Comparison of ENCODE assay signal across 28 mouse cellular contexts in the genomic region with DNA sequence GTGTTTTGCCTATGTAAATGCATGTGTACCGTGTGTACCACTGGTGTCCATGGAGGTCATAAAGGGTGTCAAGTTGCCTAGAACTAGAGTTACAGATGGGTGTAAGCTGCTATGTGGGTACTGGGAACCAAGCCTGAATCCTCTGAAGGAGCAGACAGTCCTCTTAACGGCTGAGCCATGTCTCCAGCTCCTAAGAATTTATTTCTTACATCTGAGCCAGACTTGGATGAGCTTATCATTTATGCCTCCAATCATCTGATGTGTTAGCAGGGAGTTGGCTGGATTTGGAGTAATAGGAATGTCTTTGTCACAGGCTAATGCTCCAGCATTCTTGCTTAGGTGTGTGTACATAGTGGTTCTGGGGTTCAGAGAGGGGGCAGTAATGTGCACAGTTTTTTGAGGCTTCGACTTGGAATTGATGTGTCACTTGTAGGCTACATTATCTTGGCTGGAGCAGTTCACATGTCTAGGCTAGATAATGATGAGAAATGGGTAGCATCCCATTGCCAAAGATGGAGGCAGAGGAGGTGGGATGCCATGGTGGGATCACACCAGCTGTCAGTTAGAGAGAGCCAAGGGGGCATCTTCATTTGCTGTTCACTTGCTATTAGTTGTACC. TPM values are rescaled to one million over a fixed set of nuclear protein-coding genes. Genes with fewer than 3 reads are reported as not detected.
DNase-seq lines count a peak whose midpoint lies in the region; ATAC-seq and TF ChIP-seq lines count a peak whose summit lies in the region.
"Had no signal": no experiment of that assay in that cellular context is flagged by ENCODE, and none has a peak within 500 bp of the region (broad histone marks: within the 10 kb centered on the region; RNA-seq: fewer than 3 reads in every experiment).

No protein-coding gene starts in this region.

- H3K4me1 ChIP-seq in forebrain, embryonic 14.5 days (ENCODE audit: control insufficient read depth, insufficient read depth, low read length), result no peaks in the 10 kb centered on the region
- no peaks in the 10 kb centered on the region for H3K4me1 ChIP-seq in forebrain, embryonic 11.5 days (replicated peaks; ENCODE audit: control insufficient read depth, insufficient read depth, low read length)
- no peaks in the 10 kb centered on the region for H3K4me1 ChIP-seq in lung, postnatal 0 days (ENCODE audit: insufficient read depth, low read depth, low read length)
- peaks cover 17% of the 10 kb centered on the region for H3K4me1 ChIP-seq in lung, adult 2 months (ENCODE audit: control insufficient read depth, insufficient read depth, low read length)
- peaks cover 59% of the 10 kb centered on the region for H3K4me1 ChIP-seq in liver, embryonic 13.5 days (replicated peaks)
- H3K4me1 ChIP-seq: hindbrain, embryonic 10.5 days; limb, embryonic 13.5 days; lung, embryonic 15.5 days; midbrain, embryonic 13.5 days had no signal

- TF ChIP-seq POLR2A in lung, adult 2 months (IDR thresholded peaks at IDR 0.05; ENCODE audit: borderline replicate concordance, extremely low read depth, low read depth, low read length), result no peak

- no peaks in the 10 kb centered on the region for H3K36me3 ChIP-seq in forebrain, embryonic 14.5 days (ENCODE audit: control insufficient read depth, insufficient read depth, low read length)
- H3K36me3 ChIP-seq in forebrain, embryonic 11.5 days (ENCODE audit: control insufficient read depth, insufficient read depth, low read length), result no peaks in the 10 kb centered on the region
- H3K36me3 ChIP-seq in lung, postnatal 0 days (ENCODE audit: insufficient read depth, low read length), result peaks cover 35% of the 10 kb centered on the region; the same call in 1 of the 2 replicates
- peaks cover 99% of the 10 kb centered on the region for H3K36me3 ChIP-seq in liver, embryonic 13.5 days
- H3K36me3 ChIP-seq: midbrain, embryonic 13.5 days had no signal

- H3K9ac ChIP-seq in forebrain, embryonic 14.5 days (ENCODE audit: low read length), result no peak overlapping the region
- no peak overlapping the region for H3K9ac ChIP-seq in forebrain, embryonic 11.5 days (ENCODE audit: low read length)
- H3K9ac ChIP-seq in lung, postnatal 0 days (replicated peaks; ENCODE audit: low read depth), result no peak overlapping the region
- H3K9ac ChIP-seq in liver, embryonic 13.5 days, result no peak overlapping the region
- H3K9ac ChIP-seq: limb, embryonic 13.5 days; lung, embryonic 15.5 days; midbrain, embryonic 13.5 days had no signal

- no peak for TF ChIP-seq EP300 in lung, postnatal 0 days (IDR thresholded peaks at IDR 0.05)

- peak; percentile 54 for DNase-seq in forebrain, embryonic 14.5 days (ENCODE audit: low spot score)
- DNase-seq in forebrain, embryonic 11.5 days (ENCODE audit: low spot score), result no peak
- DNase-seq in lung, postnatal 0 days (ENCODE audit: low spot score), result peak; percentile 32
- no peak for DNase-seq in lung, adult 2 months
- no peak for DNase-seq in liver, embryonic 13.5 days
- DNase-seq in embryo, embryonic 9.5 days (ENCODE audit: extremely low spot score), result no peak
- no peak for DNase-seq in urinary bladder, postnatal 25 days (ENCODE audit: low spot score)
- DNase-seq in layer of hippocampus, adult 9-11 months, result no peak
- DNase-seq: adrenal gland, postnatal 25 days; cerebellum, adult 11 months; cerebellum, adult 9-11 months; kidney, adult 9 months; kidney, postnatal 14 days; right cerebral cortex, postnatal 14 days; thymus, adult 2 months; thymus, postnatal 4 days had no signal

- no peak overlapping the region for H3K27ac ChIP-seq in forebrain, embryonic 14.5 days (ENCODE audit: low read depth, low read length)
- H3K27ac ChIP-seq in forebrain, embryonic 11.5 days (ENCODE audit: low read depth, low read length), result no peak overlapping the region
- H3K27ac ChIP-seq in lung, postnatal 0 days (ENCODE audit: low read length), result no peak overlapping the region
- H3K27ac ChIP-seq in liver, embryonic 13.5 days, result peak overlapping the region; percentile 35; the same call in 1 of the 2 replicates
- H3K27ac ChIP-seq: hindbrain, embryonic 10.5 days; hindbrain, postnatal 0 days; limb, embryonic 13.5 days; lung, embryonic 15.5 days; midbrain, embryonic 13.5 days; stomach, postnatal 0 days had no signal

- no peaks in the 10 kb centered on the region for H3K9me3 ChIP-seq in forebrain, embryonic 14.5 days (replicated peaks; ENCODE audit: control insufficient read depth, low read length)
- H3K9me3 ChIP-seq in forebrain, embryonic 11.5 days (ENCODE audit: control insufficient read depth, low read length), result no peaks in the 10 kb centered on the region
- H3K9me3 ChIP-seq in lung, postnatal 0 days (ENCODE audit: low read length), result no peaks in the 10 kb centered on the region
- H3K9me3 ChIP-seq in liver, embryonic 13.5 days (replicated peaks), result no peaks in the 10 kb centered on the region
- H3K9me3 ChIP-seq: hindbrain, embryonic 10.5 days; limb, embryonic 13.5 days; lung, embryonic 15.5 days; midbrain, embryonic 13.5 days had no signal

- H3K4me3 ChIP-seq in forebrain, embryonic 14.5 days (ENCODE audit: low read depth, low read length), result no peak overlapping the region
- H3K4me3 ChIP-seq in forebrain, embryonic 11.5 days (ENCODE audit: low read depth, low read length), result no peak overlapping the region
- no peak overlapping the region for H3K4me3 ChIP-seq in lung, postnatal 0 days (ENCODE audit: low read depth, low read length)
- no peak overlapping the region for H3K4me3 ChIP-seq in lung, adult 2 months (replicated peaks; ENCODE audit: extremely low read depth, low read depth, low read length)
- H3K4me3 ChIP-seq in liver, embryonic 13.5 days (replicated peaks), result no peak overlapping the region
- H3K4me3 ChIP-seq: hindbrain, embryonic 10.5 days; limb, embryonic 13.5 days; lung, embryonic 15.5 days; midbrain, embryonic 13.5 days had no signal

- ATAC-seq in forebrain, embryonic 14.5 days, result peak; percentile 63; the same call in 1 of the 2 replicates
- no peak for ATAC-seq in forebrain, embryonic 11.5 days (replicated peaks; ENCODE audit: low FRiP score)
- peak; percentile 21; the same call in 1 of the 2 replicates for ATAC-seq in lung, postnatal 0 days
- ATAC-seq in liver, embryonic 13.5 days (ENCODE audit: low read depth), result peak; percentile 70
- ATAC-seq: hindbrain, postnatal 0 days; intestine, embryonic 16.5 days; midbrain, embryonic 13.5 days had no signal

- no peaks in the 10 kb centered on the region for H3K27me3 ChIP-seq in forebrain, embryonic 14.5 days (replicated peaks; ENCODE audit: control insufficient read depth, insufficient read depth, low read length)
- no peaks in the 10 kb centered on the region for H3K27me3 ChIP-seq in forebrain, embryonic 11.5 days (ENCODE audit: control insufficient read depth, insufficient read depth, low read length)
- no peaks in the 10 kb centered on the region for H3K27me3 ChIP-seq in lung, postnatal 0 days (replicated peaks; ENCODE audit: insufficient read depth, low read length)
- no peaks in the 10 kb centered on the region for H3K27me3 ChIP-seq in liver, embryonic 13.5 days
- H3K27me3 ChIP-seq: limb, embryonic 13.5 days; lung, embryonic 15.5 days; midbrain, embryonic 13.5 days had no signal

- H3K4me2 ChIP-seq in forebrain, embryonic 14.5 days (ENCODE audit: low read length), result no peak overlapping the region
- no peak overlapping the region for H3K4me2 ChIP-seq in forebrain, embryonic 11.5 days (ENCODE audit: low read depth, low read length, severe bottlenecking)
- H3K4me2 ChIP-seq in lung, postnatal 0 days (replicated peaks; ENCODE audit: low read depth, low read length), result no peak overlapping the region
- H3K4me2 ChIP-seq in liver, embryonic 13.5 days, result no peak overlapping the region
- H3K4me2 ChIP-seq: heart, embryonic 11.5 days; limb, embryonic 13.5 days; lung, embryonic 15.5 days; midbrain, embryonic 13.5 days had no signal

- no peak for TF ChIP-seq CTCF in lung, postnatal 0 days (IDR thresholded peaks at IDR 0.05)
- no peak for TF ChIP-seq CTCF in lung, adult 2 months (IDR thresholded peaks at IDR 0.05; ENCODE audit: insufficient read depth, low read length)

- WGBS in forebrain, embryonic 14.5 days, result 76% methylated on average over 3 of the region's 3 CpGs
- 87% methylated on average over 3 of the region's 3 CpGs for WGBS in forebrain, embryonic 11.5 days
- 76% methylated on average over 3 of the region's 3 CpGs for WGBS in lung, postnatal 0 days
- 70% methylated on average over 3 of the region's 3 CpGs for WGBS in lung, adult 2 months
- 66% methylated on average over 3 of the region's 3 CpGs for WGBS in liver, embryonic 13.5 days (ENCODE audit: insufficient replicate concordance)

RNA-seq across cellular contexts. Expression of a gene that starts 10.9 kb away (rescaled TPM):
- polyA plus RNA-seq in forebrain, embryonic 14.5 days (2014; fragmentation: Nextera tagmentation; extraction: Ambion mirVana), result 6.6 and 7.0 TPM in 2 replicates
- polyA plus RNA-seq in forebrain, embryonic 11.5 days (2014; fragmentation: Nextera tagmentation; extraction: Ambion mirVana), result 18.0 and 18.2 TPM in 2 replicates
- polyA plus RNA-seq in lung, postnatal 0 days (2015; fragmentation: Nextera tagmentation; extraction: Ambion mirVana), result 121 and 122 TPM in 2 replicates
- polyA plus RNA-seq in lung, adult 2 months (2012; rRNA removed), result 325 and 376 TPM in 2 replicates
- 120 and 129 TPM in 2 replicates for polyA plus RNA-seq in liver, embryonic 13.5 days (2015; fragmentation: Nextera tagmentation; extraction: Ambion mirVana)

RNA-seq across cellular contexts. Expression of a gene that starts 33.0 kb away (rescaled TPM):
- not detected in 2 replicates for polyA plus RNA-seq in forebrain, embryonic 14.5 days (2014; fragmentation: Nextera tagmentation; extraction: Ambion mirVana)
- polyA plus RNA-seq in forebrain, embryonic 11.5 days (2014; fragmentation: Nextera tagmentation; extraction: Ambion mirVana), result not detected in 2 replicates
- not detected in 2 replicates for polyA plus RNA-seq in lung, postnatal 0 days (2015; fragmentation: Nextera tagmentation; extraction: Ambion mirVana)
- 0.15 and 1.2 TPM in 2 replicates for polyA plus RNA-seq in lung, adult 2 months (2012; rRNA removed)
- polyA plus RNA-seq in liver, embryonic 13.5 days (2015; fragmentation: Nextera tagmentation; extraction: Ambion mirVana), result 59.8 and 60.0 TPM in 2 replicates
- polyA plus RNA-seq: frontal cortex, adult 2 months; heart, postnatal 0 days; hindbrain, embryonic 10.5 days; hindbrain, postnatal 0 days had no signal

RNA-seq across cellular contexts. Expression of a gene that starts 40.8 kb away (rescaled TPM):
- polyA plus RNA-seq in forebrain, embryonic 14.5 days (2014; fragmentation: Nextera tagmentation; extraction: Ambion mirVana), result not detected in 2 replicates
- polyA plus RNA-seq in forebrain, embryonic 11.5 days (2014; fragmentation: Nextera tagmentation; extraction: Ambion mirVana), result not detected in 2 replicates
- polyA plus RNA-seq in lung, postnatal 0 days (2015; fragmentation: Nextera tagmentation; extraction: Ambion mirVana), result not detected in 2 replicates
- polyA plus RNA-seq in lung, adult 2 months (2012; rRNA removed), result not detected in 2 replicates
- 6.3 and 6.5 TPM in 2 replicates for polyA plus RNA-seq in liver, embryonic 13.5 days (2015; fragmentation: Nextera tagmentation; extraction: Ambion mirVana)
- polyA plus RNA-seq: embryonic facial prominence, embryonic 11.5 days; frontal cortex, adult 2 months; gonadal fat pad, adult 2 months; heart, postnatal 0 days; hindbrain, embryonic 10.5 days; hindbrain, postnatal 0 days; intestine, embryonic 16.5 days; limb, embryonic 13.5 days; lung, embryonic 15.5 days; midbrain, embryonic 13.5 days; stomach, postnatal 0 days had no signal

Comparison
In these comparisons a context has a peak if more than half of its experiments do, and no peak if none do; other contexts are left out.
1. DNase-seq: peak in forebrain, embryonic 14.5 days (single experiment) and lung, postnatal 0 days (single experiment); none in forebrain, embryonic 11.5 days (single experiment), lung, adult 2 months (single experiment), liver, embryonic 13.5 days (single experiment), embryo, embryonic 9.5 days (single experiment), urinary bladder, postnatal 25 days (single experiment) and layer of hippocampus, adult 9-11 months (single experiment).
2. RNA of a gene that starts 33.0 kb away (polyA plus RNA-seq): 59.8 to 60.0 TPM in liver, embryonic 13.5 days; 0.15 to 1.2 TPM in lung, adult 2 months, not detected in forebrain, embryonic 11.5 days, not detected in lung, postnatal 0 days and not detected in forebrain, embryonic 14.5 days; every median in the first group is over 10 times any median in the second.